Mouse (Mus musculus) lung, postnatal 10 days (tissue): ENCODE measurements around the gene Tnfrsf22.
A peak's percentile ranks its signal among the peaks of the same experiment; 100 is the strongest.
"Not testable (repeated sequence)": the region's sequence is repeated elsewhere in the genome, so short reads cannot be mapped to it uniquely, and the experiment has no call there.

Source experiments
- DNase-seq: peaks from one replicate; pipeline ENCODE4 v3.0.0; 2021

The Tnfrsf22 gene

GRCm38 (mm10) chr7:143649034-143649768, at the start of gene Tnfrsf22:
TSS of gene Tnfrsf22 (minus strand) at chr7:143649661.
- peak; percentile 94 for DNase-seq

- peak; percentile 63 for DNase-seq
Measured at GRCm38 (mm10) chr7:143696140-143696539, 46.7 kb upstream of the Tnfrsf22 start.

- no peak for DNase-seq
Measured at GRCm38 (mm10) chr7:143694550-143694949, 45.1 kb upstream of the Tnfrsf22 start.

GRCm38 (mm10) chr7:143692746-143693510, 43.5 kb upstream of the Tnfrsf22 start:
- no peak for DNase-seq

GRCm38 (mm10) chr7:143691909-143692308, 42.4 kb upstream of the Tnfrsf22 start:
- no peak for DNase-seq

- no peak for DNase-seq
Measured at GRCm38 (mm10) chr7:143691181-143691580, 41.7 kb upstream of the Tnfrsf22 start.

- no peak for DNase-seq
Measured at GRCm38 (mm10) chr7:143689946-143690345, 40.5 kb upstream of the Tnfrsf22 start.

- DNase-seq, result no peak
Measured at GRCm38 (mm10) chr7:143689481-143689880, 40.0 kb upstream of the Tnfrsf22 start.

- DNase-seq, result not testable (repeated sequence)
Measured at GRCm38 (mm10) chr7:143686676-143687075, 37.2 kb upstream of the Tnfrsf22 start.

- not testable (repeated sequence) for DNase-seq
Measured at GRCm38 (mm10) chr7:143686191-143686590, 36.7 kb upstream of the Tnfrsf22 start.

- peak; percentile 89 for DNase-seq
Measured at GRCm38 (mm10) chr7:143685359-143686067, 36.1 kb upstream of the Tnfrsf22 start, which contains the start of gene Tnfrsf23. TSS of gene Tnfrsf23 (minus strand) at chr7:143685872.

- not testable (repeated sequence) for DNase-seq
Measured at GRCm38 (mm10) chr7:143684569-143684968, 35.1 kb upstream of the Tnfrsf22 start.

- no peak for DNase-seq
Measured at GRCm38 (mm10) chr7:143681566-143681965, 32.1 kb upstream of the Tnfrsf22 start.

GRCm38 (mm10) chr7:143680836-143681235, 31.4 kb upstream of the Tnfrsf22 start:
- DNase-seq, result not testable (repeated sequence)

- DNase-seq, result not testable (repeated sequence)
Measured at GRCm38 (mm10) chr7:143679650-143680049, 30.2 kb upstream of the Tnfrsf22 start.

GRCm38 (mm10) chr7:143666427-143667311, 17.2 kb upstream of the Tnfrsf22 start:
- DNase-seq, result no peak

- no peak for DNase-seq
Measured at GRCm38 (mm10) chr7:143663470-143663869, 14.0 kb upstream of the Tnfrsf22 start.

- DNase-seq, result no peak
Measured at GRCm38 (mm10) chr7:143660797-143661196, 11.3 kb upstream of the Tnfrsf22 start.

GRCm38 (mm10) chr7:143649769-143650346, 397 bp upstream of the Tnfrsf22 start:
- DNase-seq, result not testable (repeated sequence)

- not testable (repeated sequence) for DNase-seq
Measured at GRCm38 (mm10) chr7:143643949-143644348, 5.5 kb downstream of the Tnfrsf22 start.

- DNase-seq, result no peak
Measured at GRCm38 (mm10) chr7:143636674-143637073, 12.8 kb downstream of the Tnfrsf22 start.

- DNase-seq, result no peak
Measured at GRCm38 (mm10) chr7:143631503-143631902, 18.0 kb downstream of the Tnfrsf22 start.
